Mouse (Mus musculus) midbrain, embryonic 10.5 days (tissue): Measurements from ENCODE around the gene Eif1. TPM values are rescaled to one million over a fixed set of nuclear protein-coding genes. Genes with fewer than 3 reads are reported as not detected.

Source experiments
- DNase-seq: peaks from one replicate; pipeline ENCODE4 v3.0.0-alpha.2; 2017; ENCODE audit warnings: low spot score
- H3K27ac ChIP-seq: fragments of 300-500 bp; sonication (generic); replicated peaks from 2 replicates; pipeline ENCODE4 v1.5.1; 2016; ENCODE audit warnings: mild to moderate bottlenecking
- H3K27me3 ChIP-seq: fragments of 300-500 bp; sonication (generic); 2 replicates; pipeline ENCODE4 v1.6.1; 2016; ENCODE audit warnings: low read depth, mild to moderate bottlenecking; ENCODE audit not compliant: poor library complexity, severe bottlenecking
- H3K36me3 ChIP-seq: fragments of 300-500 bp; sonication (generic); 2 replicates; pipeline ENCODE4 v1.6.1; 2016; ENCODE audit warnings: mild to moderate bottlenecking, moderate library complexity
- H3K4me1 ChIP-seq: fragments of 300-500 bp; sonication (generic); 2 replicates; pipeline ENCODE4 v1.6.1; 2016
- H3K4me3 ChIP-seq: fragments of 300-500 bp; sonication (generic); 2 replicates; pipeline ENCODE4 v1.5.1; 2016; ENCODE audit warnings: mild to moderate bottlenecking, moderate library complexity
- H3K9me3 ChIP-seq: fragments of 300-500 bp; sonication (generic); replicated peaks from 2 replicates; pipeline ENCODE4 v1.6.1; 2016; ENCODE audit warnings: mild to moderate bottlenecking
- WGBS: fragments of 180-500 bp; shearing (Covaris S2); methylation state at CpG from one replicate; pipeline ENCODE4 v1.1.7; 2016; 5-methylcytosine and 5-hydroxymethylcytosine counted together
- polyA plus RNA-seq: library from polyadenylated mRNA; unstranded; fragments of >200 nt; fragmentation: Nextera tagmentation; extraction: Ambion mirVana; gene quantifications from 2 replicates; pipeline ENCODE4 v1.2.1, GENCODE M21; 2016

Gene Eif1
- polyA plus RNA-seq = 1,709 and 1,814 TPM in 2 replicates

- Histone ChIP-seq H3K9me3 (no peaks in the 10 kb centered on the region), H3K4me1 (peaks cover 21% of the 10 kb centered on the region), H3K4me3 (peak within 1 kb of the TSS; percentile 93), H3K27me3 (no peaks in the 10 kb centered on the region), H3K27ac (peak within 1 kb of the TSS; percentile 99), H3K36me3 (peaks cover 26% of the 10 kb centered on the region)
- WGBS = under 1% methylated on average over 55 of the region's 58 CpGs
- DNase-seq = peak; percentile 100
These were observed at the start of gene Eif1 for GRCm38 (mm10) chr11:100319492-100320171. Gene Eif1, plus strand, starts transcription at chr11:100319885.

- 88% methylated on average over 1 of the region's 1 CpGs for WGBS
These were observed 47.8 kb upstream of the Eif1 start for GRCm38 (mm10) chr11:100271878-100272277.

DNA sequence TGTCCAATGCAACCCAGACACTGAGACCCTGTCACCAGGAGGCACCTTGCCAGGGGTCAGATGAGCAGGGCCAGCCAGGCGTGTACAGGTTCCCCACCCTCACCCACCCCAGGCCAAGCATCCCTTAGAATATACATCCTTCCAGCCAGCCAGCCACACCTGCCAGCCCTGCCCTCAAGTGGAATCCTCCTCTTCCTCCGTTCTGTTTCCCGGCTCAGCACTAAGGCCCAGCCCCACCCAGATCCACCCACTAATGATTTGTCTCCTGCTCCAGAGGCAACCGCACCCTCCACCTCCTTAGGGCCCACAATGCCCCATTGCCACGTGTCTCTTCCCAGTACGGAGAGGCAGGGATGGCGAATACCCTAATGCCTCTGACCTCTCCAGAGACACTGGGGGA is 45.0 kb upstream of the Eif1 start:
- 83% methylated on average over 7 of the region's 7 CpGs for WGBS

More at GRCm38 (mm10) chr11:100271878-100272277, 47.8 kb upstream of the Eif1 start:
- H3K4me3 ChIP-seq = no peak overlapping the region
- no peaks in the 10 kb centered on the region for H3K27me3 ChIP-seq
- peaks cover 3% of the 10 kb centered on the region for H3K4me1 ChIP-seq
- no peak overlapping the region for H3K27ac ChIP-seq
- H3K36me3 ChIP-seq = no peaks in the 10 kb centered on the region
- no peak for DNase-seq
- H3K9me3 ChIP-seq = no peaks in the 10 kb centered on the region

DNA sequence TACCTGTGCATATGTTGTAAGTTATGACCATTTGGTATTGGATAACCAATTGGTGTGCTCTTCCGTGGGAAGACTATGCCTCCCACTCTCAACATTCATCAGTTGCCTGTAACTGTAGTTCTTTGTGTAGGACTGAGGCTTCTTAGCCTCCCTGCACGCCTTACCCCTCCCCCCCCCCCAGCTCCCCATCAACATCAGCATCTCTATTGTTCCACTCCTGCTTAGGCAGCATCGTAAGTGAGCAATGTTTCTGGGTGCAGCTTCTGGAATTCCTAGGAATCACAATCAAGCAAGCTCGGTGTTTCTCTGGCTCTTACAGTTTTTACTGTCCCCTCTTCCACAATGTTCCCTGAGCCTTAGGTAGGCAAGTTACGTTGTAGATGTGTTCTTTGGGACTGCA is 44.2 kb upstream of the Eif1 start:
- H3K27ac ChIP-seq = no peak overlapping the region
- no peak overlapping the region for H3K4me3 ChIP-seq
- no peaks in the 10 kb centered on the region for H3K9me3 ChIP-seq
- no peaks in the 10 kb centered on the region for H3K27me3 ChIP-seq
- 61% methylated on average over 5 of the region's 5 CpGs for WGBS
- H3K4me1 ChIP-seq = peaks cover 3% of the 10 kb centered on the region
- no peak for DNase-seq
- H3K36me3 ChIP-seq = no peaks in the 10 kb centered on the region

More for the DNA sequence above, 45.0 kb upstream of the Eif1 start:
- DNase-seq = no peak
- H3K4me3 ChIP-seq = no peak overlapping the region
- no peaks in the 10 kb centered on the region for H3K36me3 ChIP-seq
- no peaks in the 10 kb centered on the region for H3K9me3 ChIP-seq
- H3K27me3 ChIP-seq = no peaks in the 10 kb centered on the region
- peaks cover 3% of the 10 kb centered on the region for H3K4me1 ChIP-seq
- no peak overlapping the region for H3K27ac ChIP-seq

DNA sequence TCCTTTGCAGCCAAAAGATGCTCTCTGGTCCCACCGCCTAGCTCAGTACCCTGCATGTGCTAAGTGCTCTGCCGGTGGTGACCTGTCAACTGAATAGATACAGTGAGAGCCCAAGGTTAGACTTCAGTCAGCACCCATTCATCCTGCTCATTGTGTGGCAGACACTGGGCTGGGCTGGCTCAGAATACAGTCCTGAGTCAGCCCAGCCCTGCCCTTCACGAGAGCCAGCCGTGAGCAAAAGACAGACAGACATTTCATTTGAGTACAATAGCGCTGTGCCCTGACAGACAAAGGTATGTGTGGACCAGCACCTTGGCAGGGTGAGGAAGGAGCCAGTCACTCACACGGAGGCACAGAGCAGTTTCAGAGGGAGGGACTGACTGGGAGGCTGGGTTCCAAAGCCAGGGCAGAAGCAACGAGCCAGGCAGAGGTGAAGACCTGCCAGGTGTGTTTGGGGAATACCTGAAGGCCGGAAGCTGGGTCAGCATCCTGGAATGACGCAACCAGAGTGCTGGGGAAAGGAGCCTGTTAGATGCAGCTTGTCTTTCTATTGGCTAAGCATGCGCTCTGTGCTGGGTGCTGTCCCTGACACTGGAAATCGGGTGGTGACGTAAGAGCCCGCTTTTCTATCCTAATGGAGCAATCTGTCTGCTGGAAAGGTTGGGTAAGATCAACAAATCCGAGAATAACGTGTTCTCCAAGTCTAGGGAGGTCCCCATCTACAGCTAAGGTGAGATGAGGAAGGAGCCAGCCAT is 41.8 kb upstream of the Eif1 start:
- 80% methylated on average over 15 of the region's 15 CpGs for WGBS
- Histone ChIP-seq H3K36me3 (no peaks in the 10 kb centered on the region), H3K4me3 (no peak overlapping the region), H3K9me3 (no peaks in the 10 kb centered on the region), H3K27ac (no peak overlapping the region), H3K4me1 (peaks cover 5% of the 10 kb centered on the region), H3K27me3 (no peaks in the 10 kb centered on the region)
- DNase-seq = no peak

DNA sequence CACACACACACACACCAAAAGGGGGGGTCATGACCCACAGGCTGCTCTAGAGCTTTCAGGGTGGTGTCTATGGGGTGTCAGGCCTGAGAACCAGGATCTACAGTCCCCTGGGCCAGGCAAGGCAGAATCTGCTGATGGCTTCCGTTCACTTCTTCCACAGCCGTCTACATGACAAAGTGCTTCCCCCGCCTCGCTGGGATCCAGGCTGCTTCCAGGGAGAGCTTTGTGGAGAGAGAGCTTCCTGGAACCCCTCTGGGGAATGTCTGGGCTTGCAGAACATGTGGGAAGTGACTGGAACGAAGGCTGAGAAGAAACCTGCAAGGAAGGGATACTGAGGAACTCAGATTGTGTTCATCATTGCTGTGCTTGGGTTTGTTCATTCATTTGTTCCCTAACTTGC is 40.9 kb upstream of the Eif1 start:
- Histone ChIP-seq H3K4me1 (peaks cover 5% of the 10 kb centered on the region), H3K27ac (no peak overlapping the region), H3K36me3 (no peaks in the 10 kb centered on the region), H3K27me3 (no peaks in the 10 kb centered on the region), H3K9me3 (no peaks in the 10 kb centered on the region), H3K4me3 (no peak overlapping the region)
- WGBS = 71% methylated on average over 5 of the region's 5 CpGs
- DNase-seq = no peak

DNA sequence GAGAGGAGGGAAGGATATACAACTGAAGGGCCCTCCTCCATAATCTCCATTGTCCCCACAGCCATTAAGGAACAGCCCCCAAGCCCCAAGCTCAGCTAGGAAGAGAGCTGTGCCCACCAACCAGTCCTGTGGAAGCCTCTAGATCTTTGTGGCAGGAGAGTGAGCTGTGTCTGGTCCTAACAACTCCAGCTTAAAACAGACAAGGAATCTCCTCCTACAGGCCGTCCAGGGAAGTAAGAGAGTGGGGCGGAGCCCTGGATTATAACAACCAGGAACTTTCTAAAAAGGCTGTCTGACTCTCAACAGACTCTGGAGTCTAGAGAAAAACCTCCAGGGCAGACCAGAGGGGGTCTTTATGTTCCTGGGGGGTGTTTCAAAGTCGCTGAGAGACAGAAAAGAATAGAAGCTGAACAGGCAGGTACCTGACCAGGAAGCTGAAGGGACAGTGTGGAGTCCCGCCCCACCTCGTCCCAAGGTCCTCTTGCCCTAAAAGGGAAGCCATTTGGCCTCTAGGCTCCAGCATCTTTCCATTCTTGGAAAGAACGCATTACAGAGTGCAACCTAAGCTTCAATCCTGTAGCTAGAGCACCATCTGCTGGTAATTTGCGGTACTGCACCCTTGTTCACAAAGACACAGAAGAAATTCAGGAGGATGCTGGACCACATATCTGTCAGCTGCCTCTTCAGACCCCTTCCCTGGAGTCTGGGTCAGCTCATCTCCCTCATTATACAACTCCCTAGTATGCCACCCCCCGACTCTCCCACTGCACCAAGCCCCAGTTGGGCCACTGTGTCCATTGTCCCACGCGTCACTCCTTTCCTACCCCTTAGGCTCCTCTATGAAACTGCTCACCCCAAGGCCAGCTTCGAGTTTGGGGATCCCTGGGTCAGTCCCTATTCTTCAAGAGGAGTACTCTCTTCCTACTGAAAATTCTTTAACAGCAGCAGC is 37.8 kb upstream of the Eif1 start:
- no peaks in the 10 kb centered on the region for H3K27me3 ChIP-seq
- WGBS = 23% methylated on average over 11 of the region's 11 CpGs

GRCm38 (mm10) chr11:100282549-100282948 is 37.1 kb upstream of the Eif1 start:
- peak; percentile 84 for DNase-seq
- Histone ChIP-seq H3K36me3 (no peaks in the 10 kb centered on the region), H3K9me3 (no peaks in the 10 kb centered on the region), H3K4me3 (no peak overlapping the region), H3K27me3 (no peaks in the 10 kb centered on the region), H3K4me1 (peaks cover 15% of the 10 kb centered on the region), H3K27ac (peak overlapping the region; percentile 64)
- 25% methylated on average over 10 of the region's 10 CpGs for WGBS

More for the DNA sequence above, 37.8 kb upstream of the Eif1 start:
- Histone ChIP-seq H3K4me3 (no peak overlapping the region), H3K36me3 (no peaks in the 10 kb centered on the region), H3K27ac (peak overlapping the region; percentile 64), H3K4me1 (peaks cover 10% of the 10 kb centered on the region), H3K9me3 (no peaks in the 10 kb centered on the region)
- DNase-seq = peak; percentile 90

DNA sequence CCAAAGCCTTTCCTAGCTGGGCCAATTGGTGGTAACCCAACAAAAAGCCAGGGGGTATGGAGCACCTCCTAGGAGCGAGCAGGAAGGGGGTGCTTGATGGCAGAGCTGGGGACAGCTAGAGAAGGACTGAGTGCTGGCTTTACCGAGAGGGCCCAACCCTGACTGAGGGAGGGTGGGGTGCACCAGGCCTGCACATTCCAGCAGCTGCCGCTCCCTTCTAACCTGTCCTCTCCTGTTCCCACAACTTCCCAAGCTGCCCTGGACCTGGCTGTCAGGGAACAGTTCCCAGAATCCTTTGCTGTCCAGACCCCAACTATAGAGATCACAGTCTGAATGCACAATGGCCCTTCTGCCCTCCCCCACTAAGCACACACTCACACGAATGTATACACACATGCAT is 34.7 kb upstream of the Eif1 start:
- Histone ChIP-seq H3K4me3 (no peak overlapping the region), H3K27ac (no peak overlapping the region), H3K9me3 (no peaks in the 10 kb centered on the region), H3K4me1 (peaks cover 20% of the 10 kb centered on the region), H3K36me3 (no peaks in the 10 kb centered on the region), H3K27me3 (no peaks in the 10 kb centered on the region)
- no peak for DNase-seq
- WGBS = 82% methylated on average over 4 of the region's 4 CpGs

GRCm38 (mm10) chr11:100287024-100287423 is 32.7 kb upstream of the Eif1 start:
- H3K27ac ChIP-seq = peak overlapping the region; percentile 34; the same call in 1 of the 2 replicates
- H3K9me3 ChIP-seq = no peaks in the 10 kb centered on the region
- H3K4me3 ChIP-seq = no peak overlapping the region
- peaks cover 26% of the 10 kb centered on the region for H3K4me1 ChIP-seq
- no peak for DNase-seq
- 29% methylated on average over 10 of the region's 10 CpGs for WGBS
- H3K27me3 ChIP-seq = no peaks in the 10 kb centered on the region
- H3K36me3 ChIP-seq = no peaks in the 10 kb centered on the region

- WGBS = 86% methylated on average over 6 of the region's 6 CpGs
- H3K27me3 ChIP-seq = no peaks in the 10 kb centered on the region
- H3K27ac ChIP-seq = 0 out of 2 replicates have a peak overlapping the region, but pooled peaks have one; percentile 13
- peaks cover 33% of the 10 kb centered on the region for H3K4me1 ChIP-seq
- no peak for DNase-seq
- H3K36me3 ChIP-seq = no peaks in the 10 kb centered on the region
- H3K9me3 ChIP-seq = no peaks in the 10 kb centered on the region
- H3K4me3 ChIP-seq = no peak overlapping the region
These were observed 30.7 kb upstream of the Eif1 start for GRCm38 (mm10) chr11:100288942-100289341.

GRCm38 (mm10) chr11:100290235-100290634 is 29.4 kb upstream of the Eif1 start:
- 50% methylated on average over 5 of the region's 5 CpGs for WGBS
- Histone ChIP-seq H3K27ac (peak overlapping the region; percentile 39), H3K4me1 (peaks cover 33% of the 10 kb centered on the region), H3K36me3 (no peaks in the 10 kb centered on the region), H3K9me3 (no peaks in the 10 kb centered on the region), H3K4me3 (no peak overlapping the region), H3K27me3 (no peaks in the 10 kb centered on the region)
- DNase-seq = no peak
